Mouse (Mus musculus) Patski (cell line): Measurements from ENCODE around the gene Med31. TPM values are rescaled to one million over a fixed set of nuclear protein-coding genes. Genes with fewer than 3 reads are reported as not detected.
"Not testable (repeated sequence)": the region's sequence is repeated elsewhere in the genome, so short reads cannot be mapped to it uniquely, and the experiment has no call there.

Experiments used
- ATAC-seq: fragments of 100-300 bp; one replicate; pipeline ENCODE4 v1.8.0; 2021
- CTCF ChIA-PET: fragments of 350-600 bp; sonication (Branson Sonifier 250); formaldehyde crosslinking; loops from one replicate; lab custom pipeline; 2022; ENCODE audit warnings: inconsistent platforms; lab: Charles Lee
- POLR2A ChIA-PET: fragments of 350-600 bp; sonication (Branson Sonifier 250); formaldehyde crosslinking; loops from one replicate; lab custom pipeline; 2022; ENCODE audit warnings: antibody characterized with exemption, inconsistent platforms; lab: Charles Lee
- DNase-seq: peaks from one replicate; pipeline ENCODE4 v3.0.0-alpha.2; 2011; ENCODE audit warnings: low read depth, low spot score
- H3K27me3 ChIP-seq: fragments of 371-371 bp; one replicate; pipeline ENCODE4 v1.5.1; 2021
- CTCF ChIP-seq: fragments of 100-300 bp; IDR thresholded peaks from one replicate; pipeline ENCODE4 v1.5.1; 2021
- in situ Hi-C: fragments of 300-500 bp; cut with MboI; formaldehyde crosslinking; loops from 3 replicates; pipeline ENCODE4 v1.11.1; 2018; ENCODE audit warnings: low pct_unique_long_range_greater_than_20kb, mixed read lengths
- polyA plus RNA-seq: library from polyadenylated mRNA; unstranded; gene quantifications from one replicate; pipeline ENCODE4 v1.2.3, GENCODE M21; 2021

Med31 gene
- polyA plus RNA-seq, 1 experiment from 2014 or later = 24.1 TPM

- no peak for ATAC-seq
- in situ Hi-C loops = no loop called here
- CTCF ChIA-PET = no interaction called here
- no peaks in the 10 kb centered on the region for H3K27me3 ChIP-seq
- POLR2A ChIA-PET = interaction anchor here (1.2 kb wide), 1 partner anchor 10 kb away, joined by 4 read pairs; no protein-coding TSS in a partner anchor
- DNase-seq = no peak
- TF ChIP-seq CTCF = no peak
Measured at GRCm38 (mm10) chr11:72175966-72176365, 39.4 kb downstream of the Med31 start.

- ATAC-seq (no peak), DNase-seq (no peak)
- in situ Hi-C loops = no loop called here
- CTCF ChIA-PET = interaction anchor here (1.6 kb wide), 1 partner anchor 11 kb away, joined by 5 read pairs; no protein-coding TSS in a partner anchor
- POLR2A ChIA-PET = no interaction called here
- H3K27me3 ChIP-seq = no peaks in the 10 kb centered on the region
- no peak for TF ChIP-seq CTCF
Measured at GRCm38 (mm10) chr11:72174721-72175120, 40.7 kb downstream of the Med31 start.

- ATAC-seq (no peak), DNase-seq (no peak)
- no peak for TF ChIP-seq CTCF
- ChIA-PET CTCF (interaction anchor here (1.5 to 1.6 kb wide), 2 partner anchors 9 to 101 kb away, joined by 3 to 5 read pairs; no protein-coding TSS in a partner anchor), POLR2A (no interaction called here)
- no peaks in the 10 kb centered on the region for H3K27me3 ChIP-seq
- in situ Hi-C loops = no loop called here
Measured at GRCm38 (mm10) chr11:72173506-72173905, 41.9 kb downstream of the Med31 start.

- DNase-seq, H3K27me3 ChIP-seq, ATAC-seq, POLR2A ChIA-PET, in situ Hi-C loops: not testable (repeated sequence)
- CTCF ChIA-PET = interaction anchor here (1.5 kb wide), 1 partner anchor 100 kb away, joined by 3 read pairs; no protein-coding TSS in a partner anchor
Measured at GRCm38 (mm10) chr11:72171906-72172305, 43.5 kb downstream of the Med31 start.

- in situ Hi-C loops = no loop called here
- H3K27me3 ChIP-seq = no peaks in the 10 kb centered on the region
- CTCF ChIA-PET = interaction anchor here (1.0 kb wide), 1 partner anchor 9 kb away, joined by 3 read pairs; no protein-coding TSS in a partner anchor
- no peak for TF ChIP-seq CTCF
- ATAC-seq = no peak
- DNase-seq = no peak
- POLR2A ChIA-PET = no interaction called here
Measured at GRCm38 (mm10) chr11:72169871-72170270, 45.5 kb downstream of the Med31 start.

- DNase-seq (no peak), ATAC-seq (no peak)
- H3K27me3 ChIP-seq = no peaks in the 10 kb centered on the region
- POLR2A ChIA-PET = no interaction called here
- no peak for TF ChIP-seq CTCF
- CTCF ChIA-PET = interaction anchor here (1.2 to 2.2 kb wide), 3 partner anchors 9 to 45 kb away, joined by 3 to 5 read pairs (median 5); no protein-coding TSS in a partner anchor
- in situ Hi-C loops = no loop called here
Measured at GRCm38 (mm10) chr11:72163198-72163597, 52.2 kb downstream of the Med31 start.

Other genes with a start within 250 kb of the Med31 start
- gene Aipl1, start 178.1 kb downstream of the Med31 start, polyA plus RNA-seq = 0.18 TPM
- 35.7 TPM for gene Pimreg, start 173.6 kb downstream of the Med31 start, polyA plus RNA-seq
- 5.0 TPM for gene Pitpnm3, start 79.8 kb downstream of the Med31 start, polyA plus RNA-seq
- 1.5 TPM for gene Gm43951, start 8.8 kb downstream of the Med31 start, polyA plus RNA-seq
- gene 4933427D14Rik, start 8.1 kb downstream of the Med31 start, polyA plus RNA-seq = 16.3 TPM
- gene Txndc17, start 8.0 kb downstream of the Med31 start, polyA plus RNA-seq = 167 TPM
- 0.19 TPM for gene Slc13a5, start 51.6 kb upstream of the Med31 start, polyA plus RNA-seq
- 8.6 TPM for gene Xaf1, start 86.0 kb upstream of the Med31 start, polyA plus RNA-seq
- gene Fbxo39, start 98.9 kb upstream of the Med31 start, polyA plus RNA-seq = not detected
- not detected for gene Tekt1, start 146.8 kb upstream of the Med31 start, polyA plus RNA-seq
- gene Smtnl2, start 196.1 kb upstream of the Med31 start, polyA plus RNA-seq = 18.8 TPM
- gene Ggt6, start 219.9 kb upstream of the Med31 start, polyA plus RNA-seq = 0.23 TPM
- gene Mybbp1a, start 225.8 kb upstream of the Med31 start, polyA plus RNA-seq = 184 TPM